Mouse (Mus musculus): ENCODE measurements around the gene Lnpk. TPM values are rescaled to one million over a fixed set of nuclear protein-coding genes. Genes with fewer than 3 reads are reported as not detected.

Lnpk gene
- 92.2 and 105 TPM in 2 replicates for total RNA-seq (2015; ENCODE audit: low replicate concordance)
- 137 and 183 TPM in 2 replicates for total RNA-seq (2017; ENCODE audit: low replicate concordance)

GRCm38 (mm10) chr2:74578843-74579489 is at the start of gene Lnpk:
Gene Lnpk (minus strand): TSS chr2:74579435.
- ATAC-seq (replicated peaks; ENCODE audit: low FRiP score, poor library complexity, severe bottlenecking), result peak; percentile 94

GRCm38 (mm10) chr2:74620368-74620767 is 41.1 kb upstream of the Lnpk start:
- ATAC-seq (replicated peaks; ENCODE audit: low FRiP score, poor library complexity, severe bottlenecking), result no peak

GRCm38 (mm10) chr2:74619676-74620246 is 40.5 kb upstream of the Lnpk start:
- no peak for ATAC-seq (replicated peaks; ENCODE audit: low FRiP score, poor library complexity, severe bottlenecking)

- ATAC-seq (replicated peaks; ENCODE audit: low FRiP score, poor library complexity, severe bottlenecking), result no peak
Observed at GRCm38 (mm10) chr2:74617706-74618105, 38.5 kb upstream of the Lnpk start.

GRCm38 (mm10) chr2:74611406-74611805 is 32.2 kb upstream of the Lnpk start:
- no peak for ATAC-seq (replicated peaks; ENCODE audit: low FRiP score, poor library complexity, severe bottlenecking)

- ATAC-seq (replicated peaks; ENCODE audit: low FRiP score, poor library complexity, severe bottlenecking), result no peak
Observed at GRCm38 (mm10) chr2:74609350-74609749, 30.1 kb upstream of the Lnpk start.

- ATAC-seq (replicated peaks; ENCODE audit: low FRiP score, poor library complexity, severe bottlenecking), result no peak
Observed at GRCm38 (mm10) chr2:74606087-74606760, 27.0 kb upstream of the Lnpk start.

- no peak for ATAC-seq (replicated peaks; ENCODE audit: low FRiP score, poor library complexity, severe bottlenecking)
Observed at GRCm38 (mm10) chr2:74604011-74604410, 24.8 kb upstream of the Lnpk start.

GRCm38 (mm10) chr2:74602483-74602882 is 23.2 kb upstream of the Lnpk start:
- ATAC-seq (replicated peaks; ENCODE audit: low FRiP score, poor library complexity, severe bottlenecking), result no peak

GRCm38 (mm10) chr2:74597169-74597568 is 17.9 kb upstream of the Lnpk start:
- ATAC-seq (replicated peaks; ENCODE audit: low FRiP score, poor library complexity, severe bottlenecking), result no peak

GRCm38 (mm10) chr2:74596094-74596493 is 16.9 kb upstream of the Lnpk start:
- ATAC-seq (replicated peaks; ENCODE audit: low FRiP score, poor library complexity, severe bottlenecking), result no peak

GRCm38 (mm10) chr2:74578146-74578842 is 941 bp downstream of the Lnpk start:
- ATAC-seq (replicated peaks; ENCODE audit: low FRiP score, poor library complexity, severe bottlenecking), result peak; percentile 76

GRCm38 (mm10) chr2:74570390-74570789 is 8.8 kb downstream of the Lnpk start:
- no peak for ATAC-seq (replicated peaks; ENCODE audit: low FRiP score, poor library complexity, severe bottlenecking)

GRCm38 (mm10) chr2:74559822-74560221 is 19.4 kb downstream of the Lnpk start:
- no peak for ATAC-seq (replicated peaks; ENCODE audit: low FRiP score, poor library complexity, severe bottlenecking)

GRCm38 (mm10) chr2:74559092-74559491 is 20.1 kb downstream of the Lnpk start:
- no peak for ATAC-seq (replicated peaks; ENCODE audit: low FRiP score, poor library complexity, severe bottlenecking)

- ATAC-seq (replicated peaks; ENCODE audit: low FRiP score, poor library complexity, severe bottlenecking), result no peak
Observed at GRCm38 (mm10) chr2:74557451-74557850, 21.8 kb downstream of the Lnpk start.

- no peak for ATAC-seq (replicated peaks; ENCODE audit: low FRiP score, poor library complexity, severe bottlenecking)
Observed at GRCm38 (mm10) chr2:74551929-74552328, 27.3 kb downstream of the Lnpk start.

GRCm38 (mm10) chr2:74548306-74548705 is 30.9 kb downstream of the Lnpk start:
- no peak for ATAC-seq (replicated peaks; ENCODE audit: low FRiP score, poor library complexity, severe bottlenecking)

- no peak for ATAC-seq (replicated peaks; ENCODE audit: low FRiP score, poor library complexity, severe bottlenecking)
Observed at GRCm38 (mm10) chr2:74508302-74508701, 70.9 kb downstream of the Lnpk start.

GRCm38 (mm10) chr2:74506439-74506838 is 72.8 kb downstream of the Lnpk start:
- no peak for ATAC-seq (replicated peaks; ENCODE audit: low FRiP score, poor library complexity, severe bottlenecking)

GRCm38 (mm10) chr2:74500307-74500706 is 78.9 kb downstream of the Lnpk start:
- no peak for ATAC-seq (replicated peaks; ENCODE audit: low FRiP score, poor library complexity, severe bottlenecking)
